Mouse (Mus musculus): ENCODE results near the gene Smim13. TPM values are rescaled to one million over a fixed set of nuclear protein-coding genes. Genes with fewer than 3 reads are reported as not detected.
A peak's percentile ranks its signal among the peaks of the same experiment; 100 is the strongest.

The Smim13 gene
- polyA plus RNA-seq, 1 experiment from 2014 or later = 27.2 TPM

GRCm38 (mm10) chr13:41295886-41296285, 46.2 kb downstream of the Smim13 start:
- Histone ChIP-seq H3K4me3 (ENCODE audit: low read depth, low read length) (no peak overlapping the region), H3K4me1 (ENCODE audit: control insufficient read depth, insufficient read depth, low read length) (no peaks in the 10 kb centered on the region), H3K9me3 (replicated peaks; ENCODE audit: control insufficient read depth, low read length, poor library complexity, severe bottlenecking) (0 out of 2 replicates have a peak, but pooled peaks cover 4% of the 10 kb centered on the region), H3K4me2 (ENCODE audit: low read length) (no peak overlapping the region), H3K9ac (ENCODE audit: low read depth, low read length) (no peak overlapping the region), H3K27ac (ENCODE audit: low read length) (no peak overlapping the region), H3K36me3 (ENCODE audit: control insufficient read depth, insufficient read depth, low read length) (no peaks in the 10 kb centered on the region), H3K27me3 (ENCODE audit: control insufficient read depth, insufficient read depth, low read depth, low read length) (no peaks in the 10 kb centered on the region)
- no peak for ATAC-seq
- 73% methylated on average over 6 of the region's 6 CpGs for WGBS

GRCm38 (mm10) chr13:41296396-41296795, 46.8 kb downstream of the Smim13 start:
- H3K4me3 ChIP-seq (ENCODE audit: low read depth, low read length) = no peak overlapping the region
- H3K27me3 ChIP-seq (ENCODE audit: control insufficient read depth, insufficient read depth, low read depth, low read length) = no peaks in the 10 kb centered on the region
- H3K4me1 ChIP-seq (ENCODE audit: control insufficient read depth, insufficient read depth, low read length) = no peaks in the 10 kb centered on the region
- no peak overlapping the region for H3K9ac ChIP-seq (ENCODE audit: low read depth, low read length)
- H3K36me3 ChIP-seq (ENCODE audit: control insufficient read depth, insufficient read depth, low read length) = no peaks in the 10 kb centered on the region
- ATAC-seq = no peak
- 55% methylated on average over 10 of the region's 10 CpGs for WGBS
- H3K9me3 ChIP-seq (replicated peaks; ENCODE audit: control insufficient read depth, low read length, poor library complexity, severe bottlenecking) = 0 out of 2 replicates have a peak, but pooled peaks cover 2% of the 10 kb centered on the region
- peak overlapping the region; percentile 8; the same call in 1 of the 2 replicates for H3K4me2 ChIP-seq (ENCODE audit: low read length)
- no peak overlapping the region for H3K27ac ChIP-seq (ENCODE audit: low read length)

GRCm38 (mm10) chr13:41298533-41298932, 48.9 kb downstream of the Smim13 start:
- Histone ChIP-seq H3K9ac (ENCODE audit: low read depth, low read length) (no peak overlapping the region), H3K27ac (ENCODE audit: low read length) (no peak overlapping the region), H3K4me1 (ENCODE audit: control insufficient read depth, insufficient read depth, low read length) (no peaks in the 10 kb centered on the region), H3K9me3 (replicated peaks; ENCODE audit: control insufficient read depth, low read length, poor library complexity, severe bottlenecking) (no peaks in the 10 kb centered on the region), H3K4me3 (ENCODE audit: low read depth, low read length) (no peak overlapping the region), H3K4me2 (ENCODE audit: low read length) (no peak overlapping the region), H3K36me3 (ENCODE audit: control insufficient read depth, insufficient read depth, low read length) (no peaks in the 10 kb centered on the region), H3K27me3 (ENCODE audit: control insufficient read depth, insufficient read depth, low read depth, low read length) (no peaks in the 10 kb centered on the region)
- WGBS = 38% methylated on average over 2 of the region's 2 CpGs
- ATAC-seq = no peak

GRCm38 (mm10) chr13:41298996-41299395, 49.4 kb downstream of the Smim13 start:
- H3K9me3 ChIP-seq (replicated peaks; ENCODE audit: control insufficient read depth, low read length, poor library complexity, severe bottlenecking) = no peaks in the 10 kb centered on the region
- ATAC-seq = no peak
- H3K36me3 ChIP-seq (ENCODE audit: control insufficient read depth, insufficient read depth, low read length) = no peaks in the 10 kb centered on the region
- 22% methylated on average over 5 of the region's 5 CpGs for WGBS
- no peak overlapping the region for H3K4me2 ChIP-seq (ENCODE audit: low read length)
- H3K4me3 ChIP-seq (ENCODE audit: low read depth, low read length) = no peak overlapping the region
- H3K9ac ChIP-seq (ENCODE audit: low read depth, low read length) = no peak overlapping the region
- no peaks in the 10 kb centered on the region for H3K27me3 ChIP-seq (ENCODE audit: control insufficient read depth, insufficient read depth, low read depth, low read length)
- H3K4me1 ChIP-seq (ENCODE audit: control insufficient read depth, insufficient read depth, low read length) = no peaks in the 10 kb centered on the region
- H3K27ac ChIP-seq (ENCODE audit: low read length) = no peak overlapping the region

- Histone ChIP-seq H3K9ac (ENCODE audit: low read depth, low read length) (no peak overlapping the region), H3K4me1 (ENCODE audit: control insufficient read depth, insufficient read depth, low read length) (no peaks in the 10 kb centered on the region), H3K4me2 (ENCODE audit: low read length) (no peak overlapping the region), H3K4me3 (ENCODE audit: low read depth, low read length) (no peak overlapping the region), H3K27me3 (ENCODE audit: control insufficient read depth, insufficient read depth, low read depth, low read length) (no peaks in the 10 kb centered on the region), H3K36me3 (ENCODE audit: control insufficient read depth, insufficient read depth, low read length) (no peaks in the 10 kb centered on the region), H3K27ac (ENCODE audit: low read length) (no peak overlapping the region), H3K9me3 (replicated peaks; ENCODE audit: control insufficient read depth, low read length, poor library complexity, severe bottlenecking) (no peaks in the 10 kb centered on the region)
- no peak for ATAC-seq
- 66% methylated on average over 4 of the region's 4 CpGs for WGBS
These were observed 50.4 kb downstream of the Smim13 start for GRCm38 (mm10) chr13:41300037-41300436.

GRCm38 (mm10) chr13:41302716-41303115, 53.1 kb downstream of the Smim13 start:
- ATAC-seq = no peak
- Histone ChIP-seq H3K9ac (ENCODE audit: low read depth, low read length) (no peak overlapping the region), H3K4me3 (ENCODE audit: low read depth, low read length) (no peak overlapping the region), H3K36me3 (ENCODE audit: control insufficient read depth, insufficient read depth, low read length) (no peaks in the 10 kb centered on the region), H3K9me3 (replicated peaks; ENCODE audit: control insufficient read depth, low read length, poor library complexity, severe bottlenecking) (no peaks in the 10 kb centered on the region), H3K27ac (ENCODE audit: low read length) (no peak overlapping the region), H3K4me2 (ENCODE audit: low read length) (no peak overlapping the region), H3K27me3 (ENCODE audit: control insufficient read depth, insufficient read depth, low read depth, low read length) (no peaks in the 10 kb centered on the region), H3K4me1 (ENCODE audit: control insufficient read depth, insufficient read depth, low read length) (no peaks in the 10 kb centered on the region)
- WGBS = 64% methylated on average over 10 of the region's 10 CpGs

GRCm38 (mm10) chr13:41320749-41321148, 71.1 kb downstream of the Smim13 start:
- peaks cover 3% of the 10 kb centered on the region; the same call in 1 of the 2 replicates for H3K4me1 ChIP-seq (ENCODE audit: control insufficient read depth, insufficient read depth, low read length)
- 31% methylated on average over 5 of the region's 5 CpGs for WGBS
- ATAC-seq = no peak
- H3K9ac ChIP-seq (ENCODE audit: low read depth, low read length) = no peak overlapping the region
- peaks cover 12% of the 10 kb centered on the region for H3K36me3 ChIP-seq (ENCODE audit: control insufficient read depth, insufficient read depth, low read length)
- H3K9me3 ChIP-seq (replicated peaks; ENCODE audit: control insufficient read depth, low read length, poor library complexity, severe bottlenecking) = no peaks in the 10 kb centered on the region
- no peak overlapping the region for H3K4me2 ChIP-seq (ENCODE audit: low read length)
- no peak overlapping the region for H3K4me3 ChIP-seq (ENCODE audit: low read depth, low read length)
- no peaks in the 10 kb centered on the region for H3K27me3 ChIP-seq (ENCODE audit: control insufficient read depth, insufficient read depth, low read depth, low read length)
- H3K27ac ChIP-seq (ENCODE audit: low read length) = peak overlapping the region; percentile 68

- no peak for ATAC-seq
These were observed 71.8 kb downstream of the Smim13 start for GRCm38 (mm10) chr13:41321433-41321832.

GRCm38 (mm10) chr13:41324631-41325030, 75.0 kb downstream of the Smim13 start:
- no peaks in the 10 kb centered on the region for H3K36me3 ChIP-seq (ENCODE audit: control insufficient read depth, insufficient read depth, low read length)
- peaks cover 5% of the 10 kb centered on the region; the same call in 1 of the 2 replicates for H3K4me1 ChIP-seq (ENCODE audit: control insufficient read depth, insufficient read depth, low read length)
- no peak for ATAC-seq
- no peak overlapping the region for H3K27ac ChIP-seq (ENCODE audit: low read length)
- no peak overlapping the region for H3K9ac ChIP-seq (ENCODE audit: low read depth, low read length)
- H3K27me3 ChIP-seq (ENCODE audit: control insufficient read depth, insufficient read depth, low read depth, low read length) = no peaks in the 10 kb centered on the region
- H3K9me3 ChIP-seq (replicated peaks; ENCODE audit: control insufficient read depth, low read length, poor library complexity, severe bottlenecking) = no peaks in the 10 kb centered on the region
- WGBS = 85% methylated on average over 4 of the region's 4 CpGs
- H3K4me3 ChIP-seq (ENCODE audit: low read depth, low read length) = no peak overlapping the region
- H3K4me2 ChIP-seq (ENCODE audit: low read length) = no peak overlapping the region

More at GRCm38 (mm10) chr13:41321433-41321832, 71.8 kb downstream of the Smim13 start:
- H3K4me2 ChIP-seq (ENCODE audit: low read length) = no peak overlapping the region
- peaks cover 6% of the 10 kb centered on the region for H3K36me3 ChIP-seq (ENCODE audit: control insufficient read depth, insufficient read depth, low read length)
- H3K9ac ChIP-seq (ENCODE audit: low read depth, low read length) = no peak overlapping the region
- H3K9me3 ChIP-seq (replicated peaks; ENCODE audit: control insufficient read depth, low read length, poor library complexity, severe bottlenecking) = no peaks in the 10 kb centered on the region
- peak overlapping the region; percentile 68 for H3K27ac ChIP-seq (ENCODE audit: low read length)
- WGBS = 86% methylated on average over 3 of the region's 3 CpGs
- no peak overlapping the region for H3K4me3 ChIP-seq (ENCODE audit: low read depth, low read length)
- no peaks in the 10 kb centered on the region for H3K27me3 ChIP-seq (ENCODE audit: control insufficient read depth, insufficient read depth, low read depth, low read length)
- peaks cover 3% of the 10 kb centered on the region; the same call in 1 of the 2 replicates for H3K4me1 ChIP-seq (ENCODE audit: control insufficient read depth, insufficient read depth, low read length)
